Mouse (Mus musculus): ENCODE data around the gene Gabpb1. TPM values are rescaled to one million over a fixed set of nuclear protein-coding genes. Genes with fewer than 3 reads are reported as not detected.
"Not testable (repeated sequence)": the region's sequence is repeated elsewhere in the genome, so short reads cannot be mapped to it uniquely, and the experiment has no call there.

The Gabpb1 gene
- total RNA-seq, 2 experiments from 2014 or later: 17.1 to 23.0 TPM

DNA sequence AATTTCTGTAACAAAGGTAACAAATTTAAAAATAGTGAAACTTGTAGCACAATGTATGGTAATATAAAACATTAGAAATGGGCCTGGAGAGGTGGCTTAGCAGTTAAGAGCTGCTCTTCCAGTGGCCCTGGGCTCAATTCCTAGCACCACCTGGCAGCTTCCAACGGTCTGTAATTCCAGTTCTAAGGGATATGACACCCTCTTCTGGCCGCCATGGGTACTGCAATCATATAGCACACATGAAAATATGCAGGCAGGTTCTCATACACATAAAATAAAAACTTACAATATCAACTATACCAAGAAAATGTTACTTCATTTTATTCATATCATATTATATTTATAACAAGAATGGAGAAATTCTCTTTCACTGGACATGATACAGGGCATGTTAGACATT lies 35.8 kb downstream of the Gabpb1 start:
- DNase-seq: no peak

DNA sequence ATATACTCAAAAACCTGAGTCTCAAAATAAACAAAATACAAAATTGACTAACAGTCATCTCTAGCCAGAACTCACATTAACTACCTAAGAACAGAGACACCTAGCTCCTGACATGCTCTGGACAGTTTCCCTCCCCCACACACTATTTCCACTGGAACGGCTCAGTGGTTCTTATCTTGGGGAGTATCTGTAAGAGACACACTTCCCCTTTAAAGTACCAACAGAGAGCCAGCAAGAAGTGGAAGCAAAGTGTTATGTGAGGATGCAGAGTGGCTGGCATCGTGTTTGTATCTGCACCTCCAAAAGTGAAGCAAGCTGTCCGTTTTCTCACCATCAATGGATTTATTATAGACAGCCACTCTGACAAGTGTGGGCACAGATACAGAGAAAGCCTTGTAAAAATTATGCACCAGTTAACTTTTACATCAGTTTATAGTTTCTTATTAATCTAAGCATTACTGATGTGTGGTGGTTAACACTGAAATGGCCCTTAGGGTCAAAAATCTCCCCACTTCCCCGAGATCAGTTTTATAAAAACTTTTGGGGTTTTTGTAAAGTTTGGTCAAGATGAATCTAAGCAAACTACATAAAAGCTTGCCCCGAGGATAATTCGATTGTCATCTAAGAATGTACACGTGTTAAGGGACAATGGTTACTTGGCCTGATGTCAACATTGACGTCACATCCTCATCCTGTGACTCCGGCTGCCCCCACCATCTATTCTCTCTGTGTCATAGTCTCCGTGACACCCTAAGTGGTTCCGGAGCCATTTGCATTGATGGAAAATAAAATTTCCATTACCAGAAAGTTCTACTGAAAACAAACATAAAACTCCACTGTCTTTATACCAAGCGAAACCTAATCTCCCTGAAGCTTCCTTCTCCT lies 40.0 kb downstream of the Gabpb1 start:
- no peak for DNase-seq

DNA sequence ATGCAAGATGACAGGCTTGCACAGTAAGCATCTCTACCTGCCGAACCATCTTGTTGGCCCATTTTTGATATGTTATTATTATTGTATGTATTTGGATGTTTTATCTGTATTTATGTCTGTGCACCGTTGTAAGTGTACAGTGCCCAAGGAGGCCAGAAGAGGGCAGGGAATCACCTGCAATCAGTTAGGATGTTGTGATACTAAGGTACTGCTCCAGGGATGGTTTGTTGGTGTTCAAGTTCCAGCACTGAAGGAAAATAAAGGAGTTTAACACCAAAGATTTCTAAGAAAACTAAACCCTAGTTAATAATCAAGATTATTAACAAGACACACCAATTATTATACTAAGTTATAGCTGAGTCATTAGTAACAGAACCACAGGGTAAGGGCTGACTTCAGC lies 43.0 kb downstream of the Gabpb1 start:
- DNase-seq: no peak

DNA sequence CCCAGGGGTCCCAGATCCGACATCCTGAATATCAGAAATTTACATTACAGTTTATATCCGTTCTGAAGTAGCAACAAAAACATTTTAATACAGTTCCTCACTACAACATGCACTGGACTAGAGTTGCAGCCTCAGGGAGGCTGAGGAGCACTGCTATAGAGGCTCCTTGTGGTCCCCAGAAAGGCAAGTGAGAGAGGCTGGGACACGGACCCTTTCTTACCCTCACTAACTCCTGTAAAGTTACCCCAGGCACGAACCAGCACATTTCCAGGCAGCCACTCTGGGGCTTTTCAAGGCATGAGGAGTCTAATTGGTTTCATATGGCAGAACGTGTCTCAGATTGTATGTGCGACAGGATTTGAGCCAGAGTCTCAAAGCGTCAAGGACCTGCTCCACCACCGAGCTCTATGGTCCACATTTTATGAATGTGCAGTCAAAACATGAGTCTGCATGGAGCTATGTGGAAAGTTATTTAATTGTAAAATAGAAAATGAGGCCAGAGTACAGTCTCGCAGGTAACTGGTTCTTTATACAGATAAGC lies 47.6 kb downstream of the Gabpb1 start:
- no peak for DNase-seq

DNA sequence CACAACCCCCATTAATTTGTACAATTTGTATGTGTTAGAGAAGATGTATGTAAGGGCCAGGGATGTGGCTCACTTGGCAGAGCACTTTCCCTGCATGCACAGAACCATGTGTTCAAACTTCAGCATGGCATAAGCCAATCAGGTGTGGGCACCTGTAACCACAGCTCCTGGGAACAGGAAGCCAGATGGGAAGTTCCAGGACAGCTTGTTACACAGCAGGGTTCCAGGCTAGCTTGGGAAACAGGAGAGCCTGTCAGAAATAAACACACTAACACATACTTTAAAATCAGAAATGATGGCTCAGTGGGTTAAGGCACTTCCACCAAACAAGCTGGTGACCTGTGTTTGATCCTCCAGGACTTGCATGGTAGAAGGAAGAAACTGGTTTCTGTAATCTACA lies 53.0 kb downstream of the Gabpb1 start:
- no peak for DNase-seq

DNA sequence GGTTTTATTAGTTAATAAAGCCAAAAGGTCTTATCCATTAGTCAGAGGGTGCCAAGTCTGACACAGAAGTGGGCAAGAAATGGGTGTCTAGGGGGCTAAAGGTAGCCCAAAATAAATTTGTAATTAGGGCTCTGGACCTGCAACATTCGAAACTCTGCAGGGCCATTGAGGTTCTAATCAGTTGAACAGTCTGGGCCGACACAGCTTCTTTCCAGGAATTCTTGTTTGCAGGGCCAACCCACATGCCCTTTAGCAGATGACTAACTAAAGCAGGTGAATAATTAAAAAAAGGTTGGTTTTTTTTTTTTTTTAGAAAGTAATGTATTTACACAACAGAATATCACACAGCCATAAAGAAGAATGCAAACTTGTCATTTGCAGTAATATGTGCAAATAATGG lies 53.7 kb downstream of the Gabpb1 start:
- DNase-seq: no peak

DNA sequence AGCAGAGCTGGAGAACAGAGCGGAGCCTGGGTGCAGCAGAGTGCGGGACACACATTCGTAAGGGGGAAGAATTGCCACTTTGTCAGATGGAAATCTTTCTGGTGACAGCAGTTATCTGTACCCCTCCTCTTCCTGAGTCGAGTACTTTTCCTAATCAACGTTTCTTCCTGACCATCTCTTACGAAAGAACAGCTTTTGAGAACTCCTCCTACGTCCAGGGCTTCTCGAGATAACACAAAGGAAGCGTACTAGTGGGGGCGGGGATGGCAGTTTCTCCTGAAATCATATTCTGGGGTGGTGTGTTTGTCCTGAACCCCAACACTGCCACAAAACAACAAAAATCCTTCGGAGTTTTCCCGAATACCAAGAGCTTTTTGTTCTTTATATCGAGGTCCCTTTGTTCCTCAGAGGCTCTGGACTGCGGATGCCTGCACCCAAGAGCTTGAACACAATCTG lies 56.9 kb downstream of the Gabpb1 start, which contains the start of gene Hdc:
TSS of gene Hdc (minus strand) at position 51 of the 456 bp plus-strand sequence.
- DNase-seq: no peak

DNA sequence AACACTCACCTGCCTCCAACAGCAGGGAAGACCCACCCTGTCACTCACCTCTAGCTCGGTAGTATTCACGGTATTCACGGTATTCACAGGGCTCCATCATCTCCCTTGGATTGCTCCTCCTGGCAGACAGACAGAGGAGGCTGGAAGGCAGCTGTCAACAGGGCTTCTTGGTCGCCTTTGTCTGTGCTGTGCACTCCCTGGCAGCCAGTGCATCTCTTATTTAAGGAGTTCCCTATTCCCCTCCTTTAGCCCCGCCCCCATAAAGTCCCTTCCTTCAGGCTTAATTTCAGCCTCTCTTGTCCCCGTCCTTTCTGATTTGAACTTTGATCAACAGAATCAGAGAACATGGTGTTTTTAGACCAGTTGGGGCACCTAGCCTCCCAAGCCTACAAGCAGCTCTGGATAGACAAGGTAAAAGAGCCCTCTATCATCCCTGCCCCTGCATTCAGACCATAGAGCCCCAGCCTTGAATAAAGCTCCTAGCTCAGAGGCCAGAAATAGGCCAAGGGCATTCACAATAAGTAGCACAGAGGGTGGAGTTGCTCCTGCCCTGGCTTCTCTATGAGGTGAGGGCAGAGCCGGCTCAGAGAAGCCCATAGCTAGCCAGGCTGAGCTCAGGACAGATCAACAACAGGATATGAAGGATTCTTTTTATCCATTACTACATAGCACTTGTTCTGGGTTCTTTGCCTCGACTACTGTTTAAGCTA lies 57.5 kb downstream of the Gabpb1 start:
- DNase-seq: no peak

DNA sequence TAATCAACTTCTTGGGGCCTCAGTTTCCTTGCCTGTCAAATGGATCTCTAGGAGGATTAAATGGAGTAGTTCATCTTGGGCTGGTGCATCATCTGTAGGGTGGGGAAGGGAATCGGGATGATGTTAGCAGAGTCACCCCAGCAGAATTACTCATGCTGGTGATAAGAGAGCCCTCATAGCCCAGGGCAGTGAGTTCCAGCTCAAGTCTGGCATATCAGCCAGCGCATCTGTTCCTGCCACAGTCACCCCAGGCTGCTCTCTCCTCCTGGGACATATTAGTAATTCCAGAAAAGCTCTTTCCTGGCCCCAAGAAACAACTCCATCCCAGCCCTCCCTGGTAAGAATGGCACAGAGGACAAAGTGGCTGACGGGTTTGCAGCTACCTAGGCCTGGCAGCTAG lies 60.8 kb downstream of the Gabpb1 start:
- DNase-seq: no peak

DNA sequence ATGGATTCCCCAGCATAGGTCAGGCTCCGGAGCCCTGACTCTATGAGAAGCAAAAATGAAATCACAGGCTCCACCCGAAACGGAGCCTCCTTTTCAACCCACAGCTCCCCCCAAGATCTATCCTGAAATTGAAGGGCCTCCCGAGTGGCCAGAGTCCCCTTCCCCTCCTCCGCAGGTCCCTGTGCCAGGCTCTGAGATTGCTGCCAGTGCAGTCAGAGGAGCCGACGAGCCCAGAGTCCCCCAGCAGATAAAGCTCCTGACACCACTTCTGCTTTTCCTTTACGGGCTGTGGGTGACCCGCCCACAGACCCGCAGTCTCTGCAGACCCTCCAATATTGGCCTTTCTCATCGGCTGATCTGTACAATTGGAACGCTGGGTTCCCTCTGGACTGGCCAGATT lies 66.5 kb downstream of the Gabpb1 start:
- DNase-seq: not testable (repeated sequence)

DNA sequence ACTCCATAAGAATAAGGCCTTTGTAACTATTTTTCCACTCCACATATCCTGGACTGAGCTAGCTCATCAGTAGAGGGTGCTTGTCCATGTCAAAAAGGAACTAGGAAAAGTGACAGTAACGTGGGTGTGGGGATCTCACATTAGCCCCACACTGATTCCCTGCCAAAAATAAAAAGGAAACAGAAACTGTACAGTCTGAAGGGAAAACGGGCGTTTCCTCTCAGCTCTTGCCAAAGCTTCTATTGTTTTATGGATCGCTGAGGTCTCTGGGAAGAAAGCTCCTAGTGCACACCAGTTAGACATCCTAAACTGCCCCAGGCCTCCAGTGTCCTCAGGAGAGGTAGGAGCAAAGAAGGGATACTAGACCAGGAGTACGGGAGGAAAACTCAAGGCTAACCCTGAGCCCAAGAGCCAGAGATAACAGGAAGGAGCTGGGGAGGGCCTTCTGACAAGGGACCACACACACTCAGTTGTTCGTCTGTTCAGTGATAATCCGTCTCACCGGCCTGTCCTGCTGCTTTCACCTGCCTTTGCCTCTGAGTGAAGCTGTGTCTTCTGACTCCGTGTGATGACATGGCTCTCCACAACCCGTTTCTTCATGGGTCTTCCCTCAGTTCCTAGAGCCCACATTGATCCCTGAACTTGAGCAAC lies 68.5 kb downstream of the Gabpb1 start:
- no peak for DNase-seq

DNA sequence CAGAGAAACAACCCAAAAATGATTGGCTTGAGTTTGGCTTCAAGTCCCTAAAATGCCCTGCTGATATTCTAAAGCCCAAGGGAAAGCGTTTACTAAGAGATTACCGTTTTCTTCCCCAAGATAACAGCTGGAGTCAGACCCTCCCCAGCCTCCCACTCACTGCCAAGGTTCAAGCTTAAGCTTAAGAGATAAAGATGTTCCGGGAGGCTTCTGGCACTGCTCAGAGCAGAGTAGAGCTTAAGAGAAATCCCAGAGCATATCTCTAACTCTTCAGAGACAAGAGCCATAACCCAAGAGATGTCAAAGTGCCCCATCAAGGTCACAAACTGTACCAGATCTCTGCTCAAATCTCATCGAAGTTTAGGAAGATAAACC lies 69.5 kb downstream of the Gabpb1 start:
- DNase-seq: no peak

DNA sequence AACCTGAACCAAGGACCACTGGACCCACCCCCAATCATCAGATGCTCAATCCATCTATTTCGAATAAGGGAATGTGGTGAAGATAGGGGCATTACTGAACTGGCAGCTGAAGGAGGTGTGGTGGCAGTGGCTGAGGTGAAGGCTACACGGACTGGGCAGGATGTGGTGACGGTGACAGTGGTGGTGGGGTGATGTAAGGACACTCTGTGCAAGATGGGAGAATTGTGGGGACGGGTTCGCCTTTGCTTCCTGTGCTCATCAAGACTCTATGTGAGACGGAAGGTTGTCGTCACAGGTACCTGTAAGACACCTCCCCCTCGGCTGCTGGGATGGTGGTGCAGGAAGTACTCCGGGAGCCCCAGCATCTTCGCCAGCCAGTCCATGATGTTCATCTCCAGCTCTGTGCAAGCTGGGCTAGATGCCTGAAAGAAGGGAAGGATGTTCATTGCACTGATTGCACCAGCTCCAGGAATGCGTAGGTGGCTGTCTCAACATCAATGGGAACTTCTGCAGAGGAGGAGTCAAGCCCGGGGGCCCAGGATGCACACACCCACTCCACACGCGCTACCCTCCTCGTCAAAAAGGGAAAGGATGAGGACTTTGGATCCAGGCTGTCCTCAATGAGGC lies 70.0 kb downstream of the Gabpb1 start:
- no peak for DNase-seq

DNA sequence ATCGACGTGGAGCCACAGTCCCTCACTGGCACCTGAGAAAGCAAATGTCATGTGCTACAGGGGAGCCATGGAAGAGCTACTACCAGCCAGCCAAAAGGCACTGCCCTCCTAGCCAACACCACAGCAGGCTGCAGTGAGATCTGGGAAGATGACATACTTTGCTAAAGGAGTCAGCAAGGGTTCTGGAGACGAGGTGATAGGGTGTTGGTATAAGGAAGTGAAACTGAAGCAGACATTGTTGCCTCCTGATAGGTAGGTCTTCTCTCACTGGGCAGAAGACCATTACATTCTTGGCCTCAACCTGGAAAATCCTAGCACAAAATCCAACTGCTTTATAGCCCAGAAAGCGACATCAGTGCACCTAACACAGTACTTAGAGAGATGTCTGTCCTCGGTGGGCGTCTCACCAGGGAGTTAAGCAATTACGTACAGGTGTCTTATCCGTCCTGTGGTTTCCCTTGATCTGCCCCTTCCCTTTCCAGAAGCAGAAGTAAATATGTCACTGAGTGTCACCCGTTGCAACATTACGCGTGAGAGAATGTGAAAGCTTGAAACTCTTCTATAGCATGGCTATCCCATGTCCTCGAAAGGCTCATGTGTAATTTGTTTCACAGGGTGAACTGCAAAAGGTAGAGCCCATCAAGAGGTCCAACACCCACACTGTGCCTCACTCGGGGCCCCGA lies 74.1 kb downstream of the Gabpb1 start:
- no peak for DNase-seq

DNA sequence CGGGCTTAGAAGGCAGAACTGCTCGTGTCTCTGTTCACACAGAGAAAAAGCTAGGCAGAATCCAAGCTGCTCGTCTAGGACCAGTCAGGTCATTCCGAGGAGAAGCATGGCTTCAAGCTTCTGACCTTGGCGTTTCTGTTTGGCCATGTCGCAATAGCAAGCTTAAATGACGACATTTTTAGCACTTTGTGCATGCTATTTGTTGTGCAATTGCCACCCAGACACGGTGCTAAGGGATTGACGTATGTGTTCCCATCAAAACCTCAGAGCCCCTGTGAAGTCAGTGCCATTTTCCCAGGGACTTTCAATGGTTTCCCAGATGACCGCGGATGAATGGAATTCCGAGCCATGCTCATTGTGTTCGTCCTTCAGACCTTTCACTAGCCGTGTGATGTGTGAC lies 75.6 kb downstream of the Gabpb1 start:
- no peak for DNase-seq

DNA sequence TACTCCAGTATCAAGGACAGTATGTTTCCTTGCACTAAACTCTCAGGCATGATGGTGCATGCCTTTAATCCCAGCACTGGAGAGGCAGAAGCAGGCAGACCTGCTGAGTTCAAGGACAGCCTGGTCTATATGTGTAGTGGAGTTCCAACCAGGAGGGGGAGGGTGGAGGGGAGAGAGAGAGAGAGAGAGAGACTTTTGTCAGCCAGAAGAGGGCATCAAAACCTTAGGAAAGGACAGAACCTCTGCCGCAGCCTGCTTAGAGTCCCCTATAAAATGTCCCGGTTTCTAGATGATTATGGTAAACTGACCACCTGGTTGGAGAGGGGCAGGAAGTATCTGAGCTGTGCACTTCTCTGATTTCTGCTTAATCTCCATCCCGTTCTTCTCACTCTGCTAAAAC lies 77.1 kb downstream of the Gabpb1 start:
- DNase-seq: no peak

DNA sequence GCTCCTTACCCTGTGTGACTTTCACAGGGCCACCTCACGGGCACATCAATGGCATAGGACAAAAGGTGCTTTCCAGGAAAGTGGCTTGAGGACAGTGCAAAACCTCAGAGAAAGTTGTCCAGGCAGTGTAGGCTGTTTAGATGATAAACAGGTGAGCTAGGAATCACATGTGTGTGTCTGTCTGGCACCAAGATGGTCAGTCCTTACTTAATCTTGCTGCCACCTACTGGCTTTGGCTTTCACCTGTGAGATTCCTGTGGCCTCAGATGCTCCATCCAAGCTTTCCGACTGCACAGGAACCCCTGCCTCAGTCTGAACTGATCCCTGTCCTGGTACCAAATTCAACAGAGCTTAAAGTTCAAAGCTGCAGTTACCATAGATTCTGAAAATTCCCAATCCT lies 77.8 kb downstream of the Gabpb1 start:
- DNase-seq: no peak

DNA sequence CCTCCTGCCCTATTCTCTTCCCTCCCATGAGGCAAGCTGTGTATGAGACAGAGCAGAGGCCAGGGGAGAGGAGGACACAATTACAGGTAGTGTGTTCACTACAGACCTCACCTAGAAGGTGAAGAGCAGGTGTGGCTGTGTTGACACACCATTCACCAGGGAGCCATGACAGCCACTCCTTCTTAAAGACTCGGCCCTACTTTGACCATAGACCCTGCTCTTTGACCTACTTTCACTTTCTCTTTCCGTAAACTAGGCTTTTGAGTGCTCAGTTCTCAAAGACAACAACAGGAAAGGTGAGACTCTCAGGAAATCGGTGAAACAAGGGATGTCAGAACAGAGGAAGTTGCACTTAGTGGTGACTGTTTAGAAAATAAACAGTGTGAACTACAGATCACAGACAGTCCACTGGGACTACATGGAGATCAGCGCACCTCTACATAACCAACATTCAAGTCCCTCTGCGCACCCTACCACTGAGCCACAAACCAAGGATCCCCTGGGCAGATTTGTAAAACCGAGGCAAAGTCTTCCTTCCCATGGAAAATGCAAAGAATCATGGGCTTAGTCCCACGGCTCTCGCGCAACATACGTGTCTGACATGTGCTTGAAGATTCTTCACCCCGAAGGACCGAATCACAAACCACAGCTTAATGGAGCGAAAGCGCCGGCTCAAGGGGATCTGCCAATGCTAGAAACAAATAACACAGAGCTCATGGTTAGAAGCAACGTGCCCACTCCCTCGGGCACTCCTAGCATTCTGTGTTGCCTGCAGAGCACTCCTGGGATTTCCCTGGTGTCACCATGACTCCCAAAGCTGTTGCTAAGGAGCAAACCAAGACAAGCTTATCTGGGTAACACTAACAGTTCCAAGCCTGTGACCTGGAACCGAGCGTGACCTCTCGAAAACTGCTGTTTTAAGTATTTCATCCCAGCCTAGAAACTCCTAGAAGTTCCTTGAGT lies 78.6 kb downstream of the Gabpb1 start:
- no peak for DNase-seq

DNA sequence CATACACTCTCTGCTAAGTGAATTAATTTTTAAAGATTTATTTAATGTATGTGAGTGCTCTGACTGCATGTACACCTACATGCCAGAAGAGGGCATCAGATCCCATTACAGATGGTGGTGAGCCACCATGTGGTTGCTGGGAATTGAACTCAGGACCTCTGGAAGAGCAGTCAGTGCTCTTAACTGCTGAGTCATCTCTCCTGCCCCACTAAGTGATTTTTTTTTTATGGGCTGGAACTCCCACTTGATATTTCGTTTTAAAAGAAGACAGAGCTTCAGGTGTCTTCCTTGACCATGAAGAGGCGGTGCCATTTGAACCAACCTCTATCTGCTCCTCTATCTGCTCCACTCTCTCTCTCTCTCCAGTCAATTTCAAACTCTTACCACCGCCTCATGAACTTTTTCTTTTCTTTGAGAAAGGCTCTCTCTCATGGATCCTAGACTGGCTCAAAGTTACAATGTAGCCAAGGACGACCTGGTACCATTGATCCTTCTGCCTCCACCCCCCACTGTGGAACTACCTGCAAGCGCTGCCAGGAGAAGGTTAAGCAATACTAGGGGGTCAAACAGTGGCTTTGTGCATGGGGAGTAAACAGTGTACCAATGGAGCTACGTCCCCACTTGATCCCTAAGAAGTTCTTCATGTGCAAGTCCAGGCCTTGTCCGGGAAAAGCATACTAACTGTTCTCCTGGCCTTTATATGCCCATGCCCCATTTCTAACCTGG lies 79.6 kb downstream of the Gabpb1 start:
- DNase-seq: no peak

All from layer of hippocampus, postnatal 36 days (tissue).